ENCODE assay signal across 25 mouse cellular contexts in the genomic region with DNA sequence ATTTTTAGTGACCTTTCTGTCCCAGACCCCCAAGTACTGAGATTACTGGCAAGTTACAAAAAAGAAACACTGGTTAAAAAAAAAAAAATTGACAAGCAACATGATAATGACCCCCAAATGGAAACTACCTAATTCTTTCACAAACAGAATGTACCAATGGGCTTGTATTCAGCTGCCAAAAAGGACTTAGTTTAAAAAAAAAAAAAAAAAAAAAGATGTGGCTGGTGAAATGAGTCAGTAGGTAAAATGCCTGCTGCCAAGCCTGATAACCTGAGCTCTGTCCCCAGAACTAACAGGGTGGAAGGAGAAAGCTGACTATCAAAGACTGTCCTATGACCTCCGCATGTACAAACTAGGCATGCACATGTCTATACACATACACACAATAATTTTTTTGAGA.
"Had no signal": no experiment of that assay in that cellular context is flagged by ENCODE, and none has a peak within 500 bp of the region (broad histone marks: within the 10 kb centered on the region; RNA-seq: fewer than 3 reads in every experiment).

No protein-coding gene starts in this region.

- H3K4me3 ChIP-seq: embryonic facial prominence, embryonic 10.5 days; embryonic facial prominence, embryonic 12.5 days; embryonic facial prominence, embryonic 13.5 days; embryonic facial prominence, embryonic 15.5 days; erythroblast, embryonic 14.5 days; forebrain, embryonic 10.5 days; forebrain, embryonic 12.5 days; forebrain, embryonic 13.5 days; forebrain, embryonic 15.5 days; gastrocnemius, adult 2 months; heart, adult 2 months; heart, embryonic 10.5 days had no signal

- DNase-seq: cerebellum, adult 9-10 months; cerebellum, adult 9-11 months; cerebellum, postnatal 10 days; cerebellum, postnatal 14 days; cerebellum, postnatal 25 days; cerebellum, postnatal 36 days; embryo, embryonic 11 days; forebrain, postnatal 0 days; gastrocnemius, adult 2 months; gastrocnemius, postnatal 10 days; gastrocnemius, postnatal 14 days; gastrocnemius, postnatal 25 days; gastrocnemius, postnatal 36 days; heart, adult 11 months; heart, adult 2 months had no signal

- H3K4me2 ChIP-seq: embryonic facial prominence, embryonic 12.5 days; embryonic facial prominence, embryonic 13.5 days; embryonic facial prominence, embryonic 15.5 days; forebrain, embryonic 12.5 days; forebrain, embryonic 13.5 days; forebrain, embryonic 15.5 days had no signal

- H3K9me3 ChIP-seq: embryonic facial prominence, embryonic 10.5 days; embryonic facial prominence, embryonic 12.5 days; embryonic facial prominence, embryonic 13.5 days; embryonic facial prominence, embryonic 15.5 days; forebrain, embryonic 10.5 days; forebrain, embryonic 12.5 days; forebrain, embryonic 13.5 days; forebrain, embryonic 15.5 days; heart, embryonic 10.5 days had no signal

- H3K27ac ChIP-seq: embryonic facial prominence, embryonic 10.5 days; embryonic facial prominence, embryonic 12.5 days; embryonic facial prominence, embryonic 13.5 days; embryonic facial prominence, embryonic 15.5 days; forebrain, embryonic 10.5 days; forebrain, embryonic 12.5 days; forebrain, embryonic 13.5 days; forebrain, embryonic 15.5 days; gastrocnemius, adult 2 months; heart, adult 2 months; heart, embryonic 10.5 days had no signal

- H3K27me3 ChIP-seq: embryonic facial prominence, embryonic 12.5 days; embryonic facial prominence, embryonic 13.5 days; embryonic facial prominence, embryonic 15.5 days; forebrain, embryonic 12.5 days; forebrain, embryonic 13.5 days; forebrain, embryonic 15.5 days had no signal

- H3K9ac ChIP-seq: embryonic facial prominence, embryonic 12.5 days; embryonic facial prominence, embryonic 13.5 days; embryonic facial prominence, embryonic 15.5 days; forebrain, embryonic 12.5 days; forebrain, embryonic 13.5 days; forebrain, embryonic 15.5 days; forebrain, postnatal 0 days had no signal

- H3K4me1 ChIP-seq: embryonic facial prominence, embryonic 10.5 days; embryonic facial prominence, embryonic 12.5 days; embryonic facial prominence, embryonic 13.5 days; embryonic facial prominence, embryonic 15.5 days; forebrain, embryonic 10.5 days; forebrain, embryonic 12.5 days had no signal
